Mouse (Mus musculus) heart, postnatal 0 days (tissue): ENCODE data around the gene Slc25a19.

ENCODE experiments used
- CTCF ChIP-seq: IDR thresholded peaks from 2 replicates; pipeline ENCODE4 v1.5.1; 2016; ENCODE audit warnings: antibody characterized with exemption, control low read depth, low read depth
- EP300 ChIP-seq: IDR thresholded peaks from 2 replicates; pipeline ENCODE4 v1.6.1; 2016; ENCODE audit warnings: antibody characterized with exemption, low read depth

- TF ChIP-seq CTCF (no peak), EP300 (no peak)
Observed at GRCm38 (mm10) chr11:115600743-115601142, 27.4 kb downstream of the Slc25a19 start.
